Mouse (Mus musculus) kidney, embryonic 15.5 days (tissue): ENCODE measurements at regions not wholly inside any gene's neighbourhood (a gene's known extent, or its start where the extent isn't known, plus 50 kb on each side); places are given as distances from the start of the nearest gene placed in this dataset.
A peak's percentile ranks its signal among the peaks of the same experiment; 100 is the strongest.

ENCODE experiments used
- ATAC-seq: fragments of 200-750 bp; cut with Nextera tagmentation; replicated peaks from 2 replicates; pipeline ENCODE4 v1.8.0; 2017; ENCODE audit warnings: moderate TSS enrichment; ENCODE audit not compliant: low FRiP score
- H3K27ac ChIP-seq: fragments of 300-500 bp; sonication (generic); 2 replicates; pipeline ENCODE4 v1.5.1; 2015; ENCODE audit warnings: mild to moderate bottlenecking, inconsistent platforms
- H3K27me3 ChIP-seq: fragments of 300-500 bp; sonication (generic); 2 replicates; pipeline ENCODE4 v1.6.1; 2015; ENCODE audit warnings: inconsistent platforms
- H3K36me3 ChIP-seq: fragments of 300-500 bp; sonication (generic); 2 replicates; pipeline ENCODE4 v1.6.1; 2015; ENCODE audit warnings: inconsistent platforms
- H3K4me1 ChIP-seq: fragments of 300-500 bp; sonication (generic); 2 replicates; pipeline ENCODE4 v1.6.1; 2015; ENCODE audit warnings: inconsistent platforms
- H3K4me2 ChIP-seq: fragments of 300-500 bp; sonication (generic); 2 replicates; pipeline ENCODE4 v1.6.1; 2015; ENCODE audit warnings: moderate library complexity, mild to moderate bottlenecking, inconsistent platforms
- H3K4me3 ChIP-seq: fragments of 300-500 bp; sonication (generic); replicated peaks from 2 replicates; pipeline ENCODE4 v1.5.1; 2015; ENCODE audit warnings: mild to moderate bottlenecking, inconsistent platforms
- H3K9ac ChIP-seq: fragments of 300-500 bp; sonication (generic); 2 replicates; pipeline ENCODE4 v1.6.1; 2015; ENCODE audit warnings: mild to moderate bottlenecking, inconsistent platforms
- H3K9me3 ChIP-seq: fragments of 300-500 bp; sonication (generic); replicated peaks from 2 replicates; pipeline ENCODE4 v1.6.1; 2016; ENCODE audit warnings: inconsistent platforms
- WGBS: fragments of 180-500 bp; shearing (Covaris S2); methylation state at CpG from one replicate; pipeline ENCODE4 v1.1.7; 2015; ENCODE audit warnings: mixed read lengths; 5-methylcytosine and 5-hydroxymethylcytosine counted together

- H3K4me1 ChIP-seq: peaks cover 23% of the 10 kb centered on the region
- peak overlapping the region; percentile 91 for H3K4me2 ChIP-seq
- H3K36me3 ChIP-seq: no peaks in the 10 kb centered on the region
- H3K9ac ChIP-seq: peak overlapping the region; percentile 82
- H3K27me3 ChIP-seq: peaks cover 49% of the 10 kb centered on the region
- WGBS: under 1% methylated on average over 50 of the region's 50 CpGs
- ATAC-seq: peak; percentile 54; the same call in 1 of the 2 replicates
- no peaks in the 10 kb centered on the region for H3K9me3 ChIP-seq
- peak overlapping the region; percentile 85 for H3K27ac ChIP-seq
- H3K4me3 ChIP-seq: peak overlapping the region; percentile 93
Observed at GRCm38 (mm10) chr9:67633026-67633741, 73.7 kb upstream of the Tln2 start.

DNA sequence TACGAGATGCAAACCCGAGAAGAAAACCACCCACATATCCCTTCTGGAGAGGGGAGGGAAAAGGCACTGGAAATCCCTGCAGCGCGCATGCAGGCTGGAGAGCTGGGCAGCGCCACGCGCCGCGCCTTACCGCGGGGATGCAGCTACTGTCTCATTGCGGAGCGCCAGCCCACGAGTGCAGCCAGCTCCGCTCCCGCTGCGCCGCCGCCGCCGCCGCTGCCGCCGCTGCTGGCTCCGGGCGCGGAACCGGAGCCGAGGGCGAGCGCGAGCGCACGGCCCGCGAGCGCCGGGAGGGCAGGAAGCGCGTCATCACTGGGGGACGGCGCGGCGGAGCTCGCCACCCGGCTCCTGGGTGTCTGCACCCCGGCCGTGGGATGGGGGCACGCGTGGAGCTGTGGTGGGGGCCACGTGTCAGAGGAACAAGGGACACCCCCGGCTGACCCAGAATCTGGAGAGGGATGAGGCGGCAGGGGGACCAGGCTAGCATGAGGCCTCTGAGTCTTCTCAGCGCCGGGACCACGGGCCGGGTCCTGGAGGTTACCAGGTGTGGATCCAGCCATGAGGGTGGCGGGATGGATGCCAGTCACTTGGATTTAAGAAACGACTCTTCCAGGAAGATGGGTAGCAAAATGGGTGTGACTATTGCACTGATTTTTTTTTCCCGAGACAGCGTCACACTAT, 74.4 kb upstream of the Tln2 start:
- peak overlapping the region; percentile 85 for H3K27ac ChIP-seq
- peak overlapping the region; percentile 91 for H3K4me2 ChIP-seq
- H3K9me3 ChIP-seq: no peaks in the 10 kb centered on the region
- H3K4me1 ChIP-seq: peaks cover 23% of the 10 kb centered on the region
- ATAC-seq: peak; percentile 80
- peak overlapping the region; percentile 93 for H3K4me3 ChIP-seq
- no peaks in the 10 kb centered on the region for H3K36me3 ChIP-seq
- H3K27me3 ChIP-seq: peaks cover 53% of the 10 kb centered on the region
- peak overlapping the region; percentile 82 for H3K9ac ChIP-seq
- 0% methylated on average over 53 of the region's 61 CpGs for WGBS

DNA sequence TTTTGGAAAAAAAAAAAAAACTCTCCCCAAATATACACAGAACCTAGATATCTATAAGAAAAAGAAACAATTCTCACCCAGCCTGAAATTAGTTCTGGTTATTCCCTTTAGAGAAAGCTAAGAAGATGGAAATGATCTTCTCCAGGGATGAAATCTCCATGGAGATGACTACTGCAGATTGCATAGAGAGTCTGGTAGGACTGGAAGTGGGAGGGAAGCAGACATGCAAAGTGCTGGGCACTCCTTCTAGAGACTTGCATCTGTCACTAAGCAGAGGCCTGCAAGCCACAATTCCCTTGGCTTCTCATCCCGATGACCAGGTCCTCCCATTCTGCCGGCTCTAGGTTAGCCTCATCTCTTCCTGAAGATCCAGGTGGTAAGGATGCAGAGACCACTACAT, 87.3 kb upstream of the Tln2 start:
- Histone ChIP-seq H3K4me1 (no peaks in the 10 kb centered on the region), H3K9ac (no peak overlapping the region), H3K36me3 (no peaks in the 10 kb centered on the region), H3K27me3 (peaks cover 7% of the 10 kb centered on the region; the same call in 1 of the 2 replicates), H3K9me3 (no peaks in the 10 kb centered on the region), H3K27ac (no peak overlapping the region), H3K4me2 (no peak overlapping the region), H3K4me3 (no peak overlapping the region)
- 90% methylated on average over 2 of the region's 2 CpGs for WGBS
- no peak for ATAC-seq

GRCm38 (mm10) chr9:67664773-67665172, 94.5 kb upstream of the C2cd4b start:
- Histone ChIP-seq H3K36me3 (no peaks in the 10 kb centered on the region), H3K27ac (no peak overlapping the region), H3K4me1 (no peaks in the 10 kb centered on the region), H3K9ac (no peak overlapping the region), H3K4me2 (no peak overlapping the region), H3K9me3 (no peaks in the 10 kb centered on the region), H3K27me3 (no peaks in the 10 kb centered on the region), H3K4me3 (no peak overlapping the region)
- ATAC-seq: no peak

DNA sequence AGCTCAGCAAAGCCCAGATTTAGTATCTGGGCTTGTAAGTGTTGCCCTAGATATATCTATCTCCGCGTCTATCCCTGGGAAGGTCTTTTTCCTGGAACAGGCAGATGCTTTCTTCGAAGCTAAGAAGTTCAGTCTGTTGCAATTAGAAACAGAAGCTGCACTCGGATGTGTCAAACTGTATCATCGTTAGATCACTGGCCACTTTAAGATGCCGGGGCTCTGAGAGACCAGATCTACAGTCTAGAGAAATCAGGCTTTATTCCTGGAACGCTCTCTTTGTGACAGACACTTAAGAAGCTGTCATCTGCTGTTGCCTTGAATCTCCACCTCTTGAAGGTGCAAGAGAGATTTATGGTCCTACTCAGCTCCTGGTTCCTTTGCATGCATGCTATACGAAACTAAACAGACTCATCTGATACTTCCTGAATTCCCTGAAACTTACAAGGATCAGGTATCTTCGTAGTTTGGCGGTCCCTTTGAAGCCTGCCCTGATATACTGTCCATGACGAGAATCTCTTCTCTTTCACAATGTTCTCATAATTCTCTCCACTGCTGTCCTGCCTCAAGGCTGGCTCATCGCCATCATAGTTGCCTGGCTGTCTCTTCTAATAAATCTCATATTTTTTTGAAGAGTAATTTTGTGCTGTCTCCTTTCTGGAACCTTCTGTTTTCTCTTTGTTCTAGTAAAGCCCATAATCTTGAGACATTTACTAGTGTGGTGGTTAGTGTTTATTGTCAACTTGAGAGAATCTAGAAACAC, 88.8 kb upstream of the C2cd4b start:
- Histone ChIP-seq H3K27ac (0 out of 2 replicates have a peak overlapping the region, but pooled peaks have one; percentile 28), H3K9ac (no peak overlapping the region), H3K36me3 (no peaks in the 10 kb centered on the region), H3K4me1 (0 out of 2 replicates have a peak, but pooled peaks cover 3% of the 10 kb centered on the region), H3K4me2 (no peak overlapping the region), H3K4me3 (no peak overlapping the region), H3K9me3 (no peaks in the 10 kb centered on the region), H3K27me3 (no peaks in the 10 kb centered on the region)
- no peak for ATAC-seq
- 47% methylated on average over 12 of the region's 12 CpGs for WGBS

GRCm38 (mm10) chr9:67676906-67677305, 82.3 kb upstream of the C2cd4b start:
- whole genome bisulfite sequencing: 50% methylated on average over 1 of the region's 1 CpGs
- no peak overlapping the region for H3K4me3 ChIP-seq
- H3K9ac ChIP-seq: no peak overlapping the region
- no peak overlapping the region for H3K27ac ChIP-seq
- H3K4me1 ChIP-seq: no peaks in the 10 kb centered on the region
- ATAC-seq: no peak
- no peaks in the 10 kb centered on the region for H3K36me3 ChIP-seq
- no peaks in the 10 kb centered on the region for H3K9me3 ChIP-seq
- H3K4me2 ChIP-seq: no peak overlapping the region
- no peaks in the 10 kb centered on the region for H3K27me3 ChIP-seq

DNA sequence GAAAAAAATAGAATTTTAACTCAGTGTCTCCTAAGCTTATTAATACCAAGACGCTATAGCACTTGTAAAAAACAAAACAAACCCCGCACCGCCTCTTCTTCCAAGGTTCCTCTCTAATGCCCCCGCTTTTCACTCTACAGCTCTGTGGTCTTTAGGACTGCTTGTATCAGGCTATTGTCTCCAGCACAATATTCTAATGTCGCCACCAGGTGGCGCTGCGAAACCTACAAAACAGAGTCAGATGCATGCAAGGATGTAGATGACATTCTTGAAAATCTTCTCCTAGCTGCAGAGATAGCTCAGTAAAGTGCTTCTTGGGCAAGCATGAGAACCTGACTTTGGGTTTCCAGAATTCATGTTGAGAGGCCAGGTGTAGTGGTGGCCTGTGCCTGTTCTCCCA, 75.9 kb upstream of the C2cd4b start:
- Histone ChIP-seq H3K4me2 (no peak overlapping the region), H3K4me1 (no peaks in the 10 kb centered on the region), H3K9me3 (0 out of 2 replicates have a peak, but pooled peaks cover 8% of the 10 kb centered on the region), H3K27me3 (no peaks in the 10 kb centered on the region), H3K27ac (no peak overlapping the region), H3K36me3 (no peaks in the 10 kb centered on the region), H3K9ac (no peak overlapping the region), H3K4me3 (no peak overlapping the region)
- WGBS: 9% methylated on average over 7 of the region's 7 CpGs
- ATAC-seq: 0 out of 2 replicates have a peak, but pooled peaks have one; percentile 29

GRCm38 (mm10) chr9:67692396-67692795, 66.8 kb upstream of the C2cd4b start:
- no peak for ATAC-seq
- H3K9me3 ChIP-seq: no peaks in the 10 kb centered on the region
- H3K4me2 ChIP-seq: no peak overlapping the region
- H3K27ac ChIP-seq: no peak overlapping the region
- H3K9ac ChIP-seq: no peak overlapping the region
- no peak overlapping the region for H3K4me3 ChIP-seq
- peaks cover 4% of the 10 kb centered on the region; the same call in 1 of the 2 replicates for H3K4me1 ChIP-seq
- 93% methylated on average over 13 of the region's 13 CpGs for WGBS
- no peaks in the 10 kb centered on the region for H3K36me3 ChIP-seq
- no peaks in the 10 kb centered on the region for H3K27me3 ChIP-seq

DNA sequence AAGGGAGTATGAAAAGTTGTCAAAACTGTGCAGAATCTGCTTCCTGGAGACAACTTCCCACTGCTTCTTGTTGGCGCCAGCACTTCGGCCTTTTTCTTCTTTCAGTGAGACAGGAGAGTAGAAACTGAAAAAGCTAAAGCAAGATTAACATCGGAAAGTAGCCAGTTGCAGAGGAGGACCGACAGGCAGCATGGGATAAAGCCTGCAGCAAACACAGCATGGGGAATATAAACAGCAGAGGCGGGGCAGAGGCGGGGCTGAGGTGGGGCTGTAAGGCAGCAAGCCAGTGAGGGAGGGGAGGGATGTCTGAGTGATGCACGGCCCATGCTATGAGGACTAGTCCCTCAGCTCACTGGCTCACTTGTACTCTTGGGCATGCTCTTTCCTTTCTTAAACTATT, 65.5 kb upstream of the C2cd4b start:
- H3K4me2 ChIP-seq: peak overlapping the region; percentile 36; the same call in 1 of the 2 replicates
- WGBS: 17% methylated on average over 7 of the region's 7 CpGs
- H3K36me3 ChIP-seq: no peaks in the 10 kb centered on the region
- H3K4me1 ChIP-seq: peaks cover 4% of the 10 kb centered on the region; the same call in 1 of the 2 replicates
- H3K9me3 ChIP-seq: no peaks in the 10 kb centered on the region
- no peak overlapping the region for H3K9ac ChIP-seq
- H3K27me3 ChIP-seq: no peaks in the 10 kb centered on the region
- no peak overlapping the region for H3K27ac ChIP-seq
- ATAC-seq: no peak
- no peak overlapping the region for H3K4me3 ChIP-seq

GRCm38 (mm10) chr9:67698796-67699195, 60.4 kb upstream of the C2cd4b start:
- Histone ChIP-seq H3K9ac (no peak overlapping the region), H3K9me3 (no peaks in the 10 kb centered on the region), H3K4me2 (no peak overlapping the region), H3K27me3 (peaks cover 8% of the 10 kb centered on the region; the same call in 1 of the 2 replicates), H3K27ac (no peak overlapping the region), H3K4me1 (0 out of 2 replicates have a peak, but pooled peaks cover 3% of the 10 kb centered on the region), H3K36me3 (no peaks in the 10 kb centered on the region), H3K4me3 (no peak overlapping the region)
- 100% methylated on average over 2 of the region's 2 CpGs for WGBS
- no peak for ATAC-seq

DNA sequence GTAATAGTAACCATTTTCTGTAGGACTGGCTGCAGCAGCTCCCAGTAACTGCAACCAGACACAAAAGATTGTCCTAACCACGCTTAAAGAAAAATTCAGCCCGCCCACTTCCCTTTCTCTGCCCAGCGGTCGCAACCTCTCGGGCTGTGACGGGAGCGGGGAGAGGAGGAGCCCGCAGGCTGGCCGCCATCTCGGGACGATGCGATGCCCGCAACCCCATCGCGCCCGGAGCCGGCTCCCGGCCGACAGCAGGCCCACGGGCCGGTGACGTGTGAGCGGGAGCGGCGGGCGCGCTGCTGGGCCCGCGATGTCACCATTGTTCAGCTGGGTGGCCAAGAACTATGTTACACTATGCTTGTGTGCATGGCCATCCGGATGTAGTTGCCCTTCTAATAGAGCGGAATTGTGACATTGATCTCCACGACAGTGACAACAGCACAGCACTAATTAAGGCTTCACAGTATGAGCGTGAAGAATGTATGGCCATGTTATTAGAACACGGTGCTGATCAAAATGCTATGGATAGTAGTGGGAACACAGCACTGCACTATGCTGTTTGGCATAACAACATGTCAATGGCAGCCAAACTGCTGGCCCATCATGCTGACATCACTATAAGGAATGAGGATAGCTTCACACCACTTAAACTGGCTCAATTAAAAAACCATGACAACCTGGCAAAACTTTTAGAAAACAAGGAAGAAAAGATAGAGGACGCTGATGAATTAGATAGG, 59.2 kb upstream of the C2cd4b start:
- Histone ChIP-seq H3K27me3 (peaks cover 8% of the 10 kb centered on the region; the same call in 1 of the 2 replicates), H3K4me1 (0 out of 2 replicates have a peak, but pooled peaks cover 3% of the 10 kb centered on the region), H3K36me3 (no peaks in the 10 kb centered on the region), H3K4me2 (peak overlapping the region; percentile 83), H3K9me3 (no peaks in the 10 kb centered on the region), H3K9ac (peak overlapping the region; percentile 46), H3K4me3 (peak overlapping the region; percentile 43), H3K27ac (no peak overlapping the region)
- WGBS: 18% methylated on average over 35 of the region's 35 CpGs
- no peak; the same call in 1 of the 2 replicates for ATAC-seq
